Mouse (Mus musculus): ENCODE results near the gene Tmx2. TPM values are rescaled to one million over a fixed set of nuclear protein-coding genes. Genes with fewer than 3 reads are reported as not detected.
"Not testable (repeated sequence)": the region's sequence is repeated elsewhere in the genome, so short reads cannot be mapped to it uniquely, and the experiment has no call there.

The Tmx2 gene
- 450 and 454 TPM in 2 replicates for polyA plus RNA-seq (2012; rRNA removed)

DNA sequence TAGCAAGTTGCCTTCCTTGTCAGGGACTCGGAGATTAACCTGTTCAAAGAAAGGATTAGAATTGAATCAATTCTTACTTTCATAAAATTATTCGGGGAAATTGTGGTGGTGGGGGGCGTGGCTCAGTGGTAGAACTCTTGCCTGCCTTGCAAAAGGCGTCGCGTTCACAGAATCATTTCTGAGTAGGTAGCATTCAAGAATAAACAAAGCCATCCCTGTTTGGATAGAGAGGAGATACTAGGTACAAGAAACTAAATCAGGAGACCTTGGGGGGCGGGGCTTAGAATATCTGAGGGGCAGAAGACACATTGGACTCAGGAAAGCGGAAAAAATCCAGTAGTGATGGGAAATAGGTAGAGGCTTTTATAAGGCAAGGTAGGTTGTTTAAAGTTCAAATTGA is at the start of gene Tmx2:
Gene Tmx2, minus strand, starts transcription at position 125 of the 400 bp plus-strand sequence.
- 13% methylated on average over 8 of the region's 8 CpGs for WGBS
- Histone ChIP-seq H3K27ac (ENCODE audit: insufficient read depth, low read length) (no peak within 1 kb of the TSS), H3K27me3 (ENCODE audit: control insufficient read depth, insufficient read depth, low read length) (no peaks in the 10 kb centered on the region), H3K4me3 (replicated peaks; ENCODE audit: insufficient read depth, low read depth, low read length) (peak within 1 kb of the TSS; percentile 98), H3K4me1 (ENCODE audit: control insufficient read depth, insufficient read depth, low read length) (peaks cover 12% of the 10 kb centered on the region; the same call in 1 of the 2 replicates)
- no peak for DNase-seq
- no peak for TF ChIP-seq POLR2A (IDR thresholded peaks at IDR 0.05; ENCODE audit: borderline replicate concordance, insufficient read depth, low read length)
- no peak for TF ChIP-seq CTCF (IDR thresholded peaks at IDR 0.05; ENCODE audit: borderline replicate concordance, insufficient read depth, low read depth, low read length)

DNA sequence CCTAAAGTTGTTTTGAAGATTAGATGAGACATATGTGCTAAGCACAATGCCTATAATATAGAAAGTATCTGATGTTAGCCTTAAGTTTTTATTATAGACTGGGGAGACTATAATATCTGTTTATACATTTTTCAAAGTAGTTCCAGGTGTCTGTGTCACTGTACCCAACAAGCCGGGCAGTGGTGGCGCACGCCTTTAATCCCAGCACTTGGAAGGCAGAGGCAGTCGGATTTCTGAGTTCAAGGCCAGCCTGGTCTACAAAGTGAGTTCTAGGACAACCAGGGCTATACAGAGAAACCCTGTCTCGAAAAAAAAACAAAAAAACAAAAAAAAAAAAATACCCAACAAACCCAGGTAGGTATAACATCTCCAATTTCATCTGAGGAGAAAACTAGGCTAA is 49.3 kb upstream of the Tmx2 start:
- not testable (repeated sequence) for H3K4me3 ChIP-seq (replicated peaks; ENCODE audit: insufficient read depth, low read depth, low read length); H3K27ac ChIP-seq (ENCODE audit: insufficient read depth, low read length); DNase-seq; H3K27me3 ChIP-seq (ENCODE audit: control insufficient read depth, insufficient read depth, low read length)
- H3K4me1 ChIP-seq (ENCODE audit: control insufficient read depth, insufficient read depth, low read length) = peaks cover 12% of the 10 kb centered on the region
- WGBS = 83% methylated on average over 5 of the region's 5 CpGs

DNA sequence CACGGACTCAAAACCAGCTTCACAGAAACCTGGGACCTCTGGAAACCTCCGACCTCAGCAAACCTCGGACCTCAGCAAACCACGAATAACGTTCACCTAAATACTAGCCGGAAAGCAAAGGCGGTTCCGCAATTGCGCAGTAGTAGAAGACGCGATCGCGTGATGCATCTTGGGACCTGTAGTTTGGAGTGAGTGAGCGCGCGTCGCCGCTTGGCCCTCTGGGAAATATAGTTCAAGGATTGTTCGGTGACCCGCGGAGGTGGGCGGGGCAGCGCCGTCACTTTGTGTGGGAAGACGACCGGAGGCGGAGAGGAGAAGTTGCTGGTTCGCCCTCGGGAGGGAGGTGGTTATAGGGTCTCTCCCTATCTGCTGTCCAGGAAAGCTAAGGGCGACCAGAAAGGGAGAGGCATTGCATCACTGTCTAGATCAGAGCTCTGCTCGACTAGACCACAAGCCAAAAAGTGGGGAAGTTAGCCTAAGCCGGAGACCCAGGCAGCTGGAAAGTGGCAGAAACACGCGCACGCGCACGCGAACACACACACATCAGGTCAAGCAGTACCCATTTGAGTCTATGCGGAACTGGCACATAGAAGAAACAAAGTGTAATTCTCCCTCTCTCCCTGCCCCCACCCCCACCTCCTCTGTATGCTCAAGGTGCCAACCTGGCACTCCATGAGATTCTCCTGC is 48.4 kb upstream of the Tmx2 start, which contains the start of gene Clp1:
Gene Clp1, minus strand, starts transcription at position 179 of the 687 bp plus-strand sequence.
- DNase-seq = peak; percentile 95 to 96
- peaks cover 12% of the 10 kb centered on the region for H3K4me1 ChIP-seq (ENCODE audit: control insufficient read depth, insufficient read depth, low read length)
- WGBS = under 1% methylated on average over 39 of the region's 39 CpGs
- H3K4me3 ChIP-seq (replicated peaks; ENCODE audit: insufficient read depth, low read depth, low read length) = peak within 1 kb of the TSS; percentile 78
- H3K27ac ChIP-seq (ENCODE audit: insufficient read depth, low read length) = peak within 1 kb of the TSS; percentile 54; the same call in 1 of the 2 replicates
- no peaks in the 10 kb centered on the region for H3K27me3 ChIP-seq (ENCODE audit: control insufficient read depth, insufficient read depth, low read length)
- TF ChIP-seq POLR2A (IDR thresholded peaks at IDR 0.05; ENCODE audit: borderline replicate concordance, insufficient read depth, low read length) (peak; percentile 91; the same call in 1 of the 2 replicates), CTCF (IDR thresholded peaks at IDR 0.05; ENCODE audit: borderline replicate concordance, insufficient read depth, low read depth, low read length) (no peak)

GRCm38 (mm10) chr2:84726716-84727115 is 47.8 kb upstream of the Tmx2 start:
- Histone ChIP-seq H3K27me3 (ENCODE audit: control insufficient read depth, insufficient read depth, low read length) (no peaks in the 10 kb centered on the region), H3K4me1 (ENCODE audit: control insufficient read depth, insufficient read depth, low read length) (peaks cover 12% of the 10 kb centered on the region), H3K27ac (ENCODE audit: insufficient read depth, low read length) (no peak overlapping the region), H3K4me3 (replicated peaks; ENCODE audit: insufficient read depth, low read depth, low read length) (peak overlapping the region; percentile 78)
- DNase-seq = no peak
- TF ChIP-seq CTCF (IDR thresholded peaks at IDR 0.05; ENCODE audit: borderline replicate concordance, insufficient read depth, low read depth, low read length) (no peak), POLR2A (IDR thresholded peaks at IDR 0.05; ENCODE audit: borderline replicate concordance, insufficient read depth, low read length) (no peak)
- WGBS = 4% methylated on average over 9 of the region's 9 CpGs

DNA sequence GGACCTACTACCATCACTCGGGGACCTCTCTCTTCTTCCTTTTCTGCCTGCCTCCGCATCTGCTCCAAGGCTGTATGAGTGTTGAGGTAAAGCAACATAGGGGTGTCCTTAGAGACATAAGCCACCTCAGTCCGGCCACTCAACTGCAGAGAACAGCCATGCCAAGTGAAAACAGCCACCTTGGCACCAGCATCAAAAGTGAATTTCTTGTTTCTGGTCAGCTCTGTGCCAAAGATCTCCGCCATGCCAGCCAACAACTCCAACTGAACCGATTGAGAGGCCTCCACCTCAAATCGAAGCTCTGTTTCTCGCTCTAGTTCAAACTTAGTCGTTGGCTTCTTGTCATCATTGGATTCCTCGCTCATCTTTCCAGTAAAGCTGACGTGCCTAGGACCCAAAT is 46.8 kb upstream of the Tmx2 start:
- no peak for DNase-seq
- no peak overlapping the region for H3K27ac ChIP-seq (ENCODE audit: insufficient read depth, low read length)
- 81% methylated on average over 10 of the region's 10 CpGs for WGBS

DNA sequence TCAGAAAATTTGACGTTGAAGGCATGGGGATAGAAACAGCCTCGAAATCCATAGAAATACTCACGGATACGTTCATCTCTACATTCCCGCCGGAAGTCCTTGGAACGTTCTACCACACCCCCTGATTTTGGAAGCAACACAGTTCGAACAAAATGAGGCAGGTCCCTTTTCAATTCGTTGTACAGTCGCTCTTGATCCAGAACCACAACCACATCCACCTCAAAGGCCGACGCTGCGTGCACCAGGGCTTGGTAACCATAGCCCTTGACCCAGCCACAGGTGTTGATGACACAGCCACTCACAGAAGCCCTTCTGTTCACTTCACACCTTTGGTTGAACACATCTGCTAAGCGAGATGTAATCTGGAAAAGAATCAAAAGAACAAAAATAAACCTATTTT is 44.9 kb upstream of the Tmx2 start:
- Histone ChIP-seq H3K4me3 (replicated peaks; ENCODE audit: insufficient read depth, low read depth, low read length) (no peak overlapping the region), H3K4me1 (ENCODE audit: control insufficient read depth, insufficient read depth, low read length) (peaks cover 12% of the 10 kb centered on the region), H3K27ac (ENCODE audit: insufficient read depth, low read length) (no peak overlapping the region), H3K27me3 (ENCODE audit: control insufficient read depth, insufficient read depth, low read length) (no peaks in the 10 kb centered on the region)
- TF ChIP-seq CTCF (IDR thresholded peaks at IDR 0.05; ENCODE audit: borderline replicate concordance, insufficient read depth, low read depth, low read length) (no peak), POLR2A (IDR thresholded peaks at IDR 0.05; ENCODE audit: borderline replicate concordance, insufficient read depth, low read length) (no peak)
- WGBS = 94% methylated on average over 14 of the region's 14 CpGs
- no peak for DNase-seq

More for the DNA sequence above, 46.8 kb upstream of the Tmx2 start:
- Histone ChIP-seq H3K4me1 (ENCODE audit: control insufficient read depth, insufficient read depth, low read length) (peaks cover 12% of the 10 kb centered on the region), H3K4me3 (replicated peaks; ENCODE audit: insufficient read depth, low read depth, low read length) (peak overlapping the region; percentile 2), H3K27me3 (ENCODE audit: control insufficient read depth, insufficient read depth, low read length) (no peaks in the 10 kb centered on the region)
- TF ChIP-seq POLR2A (IDR thresholded peaks at IDR 0.05; ENCODE audit: borderline replicate concordance, insufficient read depth, low read length) (no peak), CTCF (IDR thresholded peaks at IDR 0.05; ENCODE audit: borderline replicate concordance, insufficient read depth, low read depth, low read length) (no peak)

GRCm38 (mm10) chr2:84721182-84721581 is 42.2 kb upstream of the Tmx2 start:
- no peak for DNase-seq
- WGBS = 79% methylated on average over 3 of the region's 3 CpGs
- TF ChIP-seq POLR2A (IDR thresholded peaks at IDR 0.05; ENCODE audit: borderline replicate concordance, insufficient read depth, low read length) (no peak), CTCF (IDR thresholded peaks at IDR 0.05; ENCODE audit: borderline replicate concordance, insufficient read depth, low read depth, low read length) (no peak)
- H3K27ac ChIP-seq (ENCODE audit: insufficient read depth, low read length) = no peak overlapping the region
- peaks cover 15% of the 10 kb centered on the region for H3K4me1 ChIP-seq (ENCODE audit: control insufficient read depth, insufficient read depth, low read length)
- H3K27me3 ChIP-seq (ENCODE audit: control insufficient read depth, insufficient read depth, low read length) = no peaks in the 10 kb centered on the region
- H3K4me3 ChIP-seq (replicated peaks; ENCODE audit: insufficient read depth, low read depth, low read length) = no peak overlapping the region

DNA sequence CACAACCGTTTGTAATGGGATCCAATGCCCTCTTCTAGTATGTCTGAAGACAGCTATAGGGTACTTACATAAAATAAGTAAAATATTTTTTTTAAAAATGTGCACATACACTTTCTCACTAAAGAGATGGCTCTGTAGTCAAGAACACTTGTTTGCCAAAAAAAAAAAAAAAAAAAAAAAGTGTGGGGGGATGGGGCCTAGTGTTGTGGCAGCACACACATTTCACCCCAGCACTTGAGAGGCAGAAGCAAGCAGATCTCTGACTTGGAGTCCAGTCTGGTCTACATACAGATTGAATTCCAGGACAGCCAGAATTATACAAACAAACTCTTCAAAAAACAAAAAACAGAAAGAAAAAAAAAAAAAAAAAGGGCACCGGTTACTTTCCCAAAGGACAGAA is 41.8 kb upstream of the Tmx2 start:
- H3K27me3 ChIP-seq (ENCODE audit: control insufficient read depth, insufficient read depth, low read length) = no peaks in the 10 kb centered on the region
- H3K4me1 ChIP-seq (ENCODE audit: control insufficient read depth, insufficient read depth, low read length) = peaks cover 10% of the 10 kb centered on the region
- no peak overlapping the region for H3K4me3 ChIP-seq (replicated peaks; ENCODE audit: insufficient read depth, low read depth, low read length)
- no peak overlapping the region for H3K27ac ChIP-seq (ENCODE audit: insufficient read depth, low read length)
- WGBS = 97% methylated on average over 2 of the region's 2 CpGs
- no peak for DNase-seq
- TF ChIP-seq CTCF (IDR thresholded peaks at IDR 0.05; ENCODE audit: borderline replicate concordance, insufficient read depth, low read depth, low read length) (no peak), POLR2A (IDR thresholded peaks at IDR 0.05; ENCODE audit: borderline replicate concordance, insufficient read depth, low read length) (no peak)

Data from cerebellum, adult 2 months (tissue).